Mouse (Mus musculus) heart, postnatal 0 days (tissue): ENCODE measurements at regions not wholly inside any gene's neighbourhood (a gene's known extent, or its start where the extent isn't known, plus 50 kb on each side); places are given as distances from the start of the nearest gene placed in this dataset.

Source experiments
- ATAC-seq: fragments of 200-750 bp; cut with Nextera tagmentation; 2 replicates; pipeline ENCODE4 v1.8.0; 2017; ENCODE audit warnings: low read depth, moderate number of reproducible peaks, moderate library complexity; ENCODE audit not compliant: insufficient read depth
- DNase-seq: peaks from one replicate; pipeline ENCODE4 v3.0.0-alpha.2; 2016; ENCODE audit warnings: low spot score
- H3K27ac ChIP-seq: fragments of 300-500 bp; sonication (generic); 2 replicates; pipeline ENCODE4 v1.5.1; 2014; ENCODE audit warnings: low read depth, mild to moderate bottlenecking
- H3K27me3 ChIP-seq: fragments of 300-500 bp; sonication (generic); 2 replicates; pipeline ENCODE4 v1.6.1; 2014; ENCODE audit warnings: low read length, mixed read lengths; ENCODE audit not compliant: control insufficient read depth, insufficient read depth
- H3K36me3 ChIP-seq: fragments of 300-500 bp; sonication (generic); replicated peaks from 2 replicates; pipeline ENCODE4 v1.6.1; 2014; ENCODE audit warnings: low read length, mixed read lengths; ENCODE audit not compliant: control insufficient read depth, insufficient read depth
- H3K4me1 ChIP-seq: fragments of 300-500 bp; sonication (generic); 2 replicates; pipeline ENCODE4 v1.6.1; 2014; ENCODE audit warnings: antibody characterized with exemption; ENCODE audit not compliant: control insufficient read depth, insufficient read depth
- H3K4me2 ChIP-seq: fragments of 300-500 bp; sonication (generic); 2 replicates; pipeline ENCODE4 v1.6.1; 2014; ENCODE audit warnings: low read depth, mild to moderate bottlenecking, low read length, moderate library complexity
- H3K4me3 ChIP-seq: fragments of 300-500 bp; sonication (generic); 2 replicates; pipeline ENCODE4 v1.5.1; 2014; ENCODE audit warnings: low read depth, low read length
- H3K9ac ChIP-seq: fragments of 300-500 bp; sonication (generic); replicated peaks from 2 replicates; pipeline ENCODE4 v1.6.1; 2014; ENCODE audit warnings: low read depth, low read length, mixed read lengths
- H3K9me3 ChIP-seq: fragments of 300-500 bp; sonication (generic); replicated peaks from 2 replicates; pipeline ENCODE4 v1.6.1; 2016; ENCODE audit warnings: low read length; ENCODE audit not compliant: control insufficient read depth
- CTCF ChIP-seq: IDR thresholded peaks from 2 replicates; pipeline ENCODE4 v1.5.1; 2016; ENCODE audit warnings: antibody characterized with exemption, control low read depth, low read depth
- EP300 ChIP-seq: IDR thresholded peaks from 2 replicates; pipeline ENCODE4 v1.6.1; 2016; ENCODE audit warnings: antibody characterized with exemption, low read depth
- WGBS: fragments of 180-500 bp; shearing (Covaris S2); extraction: QIAGEN DNeasy Blood & Tissue Kit; methylation state at CpG from one replicate; pipeline ENCODE4 v1.1.7; 2014; 5-methylcytosine and 5-hydroxymethylcytosine counted together

- Histone ChIP-seq H3K4me3 (no peak overlapping the region), H3K9me3 (no peaks in the 10 kb centered on the region), H3K36me3 (no peaks in the 10 kb centered on the region), H3K4me1 (no peaks in the 10 kb centered on the region), H3K27me3 (peaks cover 57% of the 10 kb centered on the region), H3K4me2 (no peak overlapping the region), H3K27ac (no peak overlapping the region), H3K9ac (no peak overlapping the region)
- ATAC-seq (no peak), DNase-seq (no peak)
- WGBS = 0% methylated on average over 1 of the region's 1 CpGs
- no peak for TF ChIP-seq CTCF
Observed at GRCm38 (mm10) chr19:44640551-44640950, 77.9 kb downstream of the Hif1an start.

- Histone ChIP-seq H3K9ac (no peak overlapping the region), H3K4me1 (no peaks in the 10 kb centered on the region), H3K4me2 (no peak overlapping the region), H3K36me3 (no peaks in the 10 kb centered on the region), H3K4me3 (no peak overlapping the region), H3K27ac (no peak overlapping the region), H3K27me3 (peaks cover 57% of the 10 kb centered on the region), H3K9me3 (no peaks in the 10 kb centered on the region)
- no peak for ATAC-seq
- DNase-seq = no peak
- 33% methylated on average over 4 of the region's 4 CpGs for WGBS
- TF ChIP-seq EP300 = no peak
- no peak for TF ChIP-seq CTCF
Observed at GRCm38 (mm10) chr19:44642294-44642693, 79.6 kb downstream of the Hif1an start.

- Histone ChIP-seq H3K36me3 (no peaks in the 10 kb centered on the region), H3K27me3 (peaks cover 54% of the 10 kb centered on the region), H3K4me1 (no peaks in the 10 kb centered on the region), H3K27ac (no peak overlapping the region), H3K9me3 (no peaks in the 10 kb centered on the region), H3K4me3 (no peak overlapping the region), H3K9ac (no peak overlapping the region), H3K4me2 (no peak overlapping the region)
- no peak for TF ChIP-seq EP300
- TF ChIP-seq CTCF = no peak
- no peak for ATAC-seq
- 52% methylated on average over 3 of the region's 3 CpGs for WGBS
- no peak for DNase-seq
Observed at GRCm38 (mm10) chr19:44644376-44644775, 81.7 kb downstream of the Hif1an start.

DNA sequence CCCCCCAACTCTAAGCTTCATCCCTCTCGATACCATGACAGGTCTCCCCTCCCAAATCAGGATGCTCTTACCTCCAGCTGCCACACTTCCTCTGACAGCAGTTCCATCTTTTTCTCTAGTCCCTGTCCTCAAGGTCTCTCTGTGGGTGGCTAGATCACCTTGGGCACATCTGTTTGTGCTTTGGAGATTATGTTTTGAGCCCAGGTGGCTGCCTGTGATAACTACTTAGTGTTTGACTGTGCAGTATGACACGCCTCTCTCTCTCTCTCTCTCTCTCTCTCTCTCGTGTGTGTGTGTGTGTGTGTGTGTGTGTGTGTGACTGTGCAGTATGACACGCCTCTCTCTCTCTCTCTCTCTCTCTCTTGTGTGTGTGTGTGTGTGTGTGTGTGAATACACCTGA, 82.3 kb downstream of the Hif1an start:
- no peak overlapping the region for H3K4me2 ChIP-seq
- H3K4me3 ChIP-seq = no peak overlapping the region
- H3K4me1 ChIP-seq = no peaks in the 10 kb centered on the region
- ATAC-seq (no peak), DNase-seq (no peak)
- H3K27ac ChIP-seq = no peak overlapping the region
- TF ChIP-seq EP300 = no peak
- no peak for TF ChIP-seq CTCF
- WGBS = 41% methylated on average over 4 of the region's 4 CpGs
- no peaks in the 10 kb centered on the region for H3K9me3 ChIP-seq
- peaks cover 54% of the 10 kb centered on the region for H3K27me3 ChIP-seq
- H3K36me3 ChIP-seq = no peaks in the 10 kb centered on the region
- H3K9ac ChIP-seq = no peak overlapping the region

DNA sequence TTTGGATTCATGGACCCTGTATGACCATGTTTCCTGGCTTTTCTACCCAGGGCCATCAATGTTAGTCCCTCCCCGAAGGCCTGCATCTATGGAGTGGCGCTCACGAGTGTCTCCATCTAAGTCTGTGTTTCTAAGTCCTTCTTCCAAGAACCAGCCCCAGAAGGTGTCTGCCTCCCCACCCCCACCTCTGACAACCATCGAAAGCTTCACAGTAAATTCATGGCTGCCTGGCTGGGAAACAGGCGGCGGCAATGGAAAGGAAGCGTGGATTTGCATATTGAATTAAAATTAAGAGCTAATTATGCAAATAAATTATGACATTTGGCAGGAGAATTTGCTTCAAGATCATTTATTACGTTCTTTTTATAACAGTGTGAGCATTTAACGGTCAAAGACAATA, 83.9 kb downstream of the Hif1an start:
- H3K4me2 ChIP-seq = no peak overlapping the region
- no peaks in the 10 kb centered on the region for H3K4me1 ChIP-seq
- no peaks in the 10 kb centered on the region for H3K36me3 ChIP-seq
- DNase-seq (no peak), ATAC-seq (no peak)
- 61% methylated on average over 9 of the region's 9 CpGs for WGBS
- no peak overlapping the region for H3K9ac ChIP-seq
- no peak for TF ChIP-seq CTCF
- TF ChIP-seq EP300 = no peak
- H3K27me3 ChIP-seq = peaks cover 53% of the 10 kb centered on the region
- H3K4me3 ChIP-seq = no peak overlapping the region
- H3K27ac ChIP-seq = no peak overlapping the region
- no peaks in the 10 kb centered on the region for H3K9me3 ChIP-seq

DNA sequence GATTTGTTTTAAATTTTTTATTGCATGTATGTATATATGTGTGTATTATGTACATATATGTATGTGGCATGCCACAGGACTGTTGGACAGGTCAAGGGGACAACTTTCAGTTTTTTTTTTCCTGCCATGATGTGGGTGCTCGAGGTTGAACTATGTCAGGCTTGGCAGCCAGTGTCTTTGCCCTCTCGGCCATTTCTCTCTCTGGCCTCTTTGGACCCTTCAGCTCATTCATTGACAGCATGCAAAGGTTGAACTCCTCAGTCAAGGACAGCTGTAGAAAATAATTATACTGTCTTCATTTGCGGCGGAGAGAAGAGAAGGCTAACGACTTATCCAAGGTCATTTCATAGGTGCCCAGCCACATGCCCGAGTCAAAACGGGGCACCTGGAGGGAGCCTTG, 86.6 kb downstream of the Hif1an start:
- DNase-seq (no peak), ATAC-seq (no peak)
- WGBS = 62% methylated on average over 7 of the region's 7 CpGs
- no peak overlapping the region for H3K9ac ChIP-seq
- no peaks in the 10 kb centered on the region for H3K4me1 ChIP-seq
- no peak overlapping the region for H3K4me3 ChIP-seq
- no peak for TF ChIP-seq EP300
- no peak for TF ChIP-seq CTCF
- no peak overlapping the region for H3K4me2 ChIP-seq
- no peaks in the 10 kb centered on the region for H3K9me3 ChIP-seq
- no peaks in the 10 kb centered on the region for H3K36me3 ChIP-seq
- H3K27ac ChIP-seq = no peak overlapping the region
- peaks cover 60% of the 10 kb centered on the region for H3K27me3 ChIP-seq
